Mouse (Mus musculus) urinary bladder, postnatal 4 days (tissue): Measurements from ENCODE around the gene Hps4.
A peak's percentile ranks its signal among the peaks of the same experiment; 100 is the strongest.

Experiments
- DNase-seq, 2 experiments: peaks; one replicate each; pipeline ENCODE4 v3.0.0; 2021 to 2022; ENCODE audit warnings: low spot score in 2 of 2

Gene Hps4

DNA sequence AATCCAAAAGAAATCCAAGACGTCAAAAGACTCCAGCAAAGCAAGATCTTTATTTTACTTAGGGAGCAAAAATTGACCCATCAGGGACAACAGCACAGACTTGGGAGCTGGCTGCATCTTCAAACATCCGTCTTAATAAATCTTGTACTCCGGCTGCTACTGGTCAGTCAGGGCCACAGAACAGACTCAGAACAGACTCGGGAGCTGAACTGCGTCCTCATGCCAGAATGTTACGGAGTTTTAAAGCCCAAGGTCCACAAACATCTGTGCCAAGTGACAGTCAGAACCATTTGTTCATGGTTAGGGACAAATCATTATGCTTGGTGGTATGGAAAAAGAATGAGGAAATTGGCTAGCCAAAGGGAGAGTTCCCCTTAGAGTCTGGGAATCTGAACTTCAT is 19.6 kb upstream of the Hps4 start:
- no peak for DNase-seq

- no peak for DNase-seq
Measured at GRCm38 (mm10) chr5:112324637-112325545, 18.0 kb upstream of the Hps4 start.

DNA sequence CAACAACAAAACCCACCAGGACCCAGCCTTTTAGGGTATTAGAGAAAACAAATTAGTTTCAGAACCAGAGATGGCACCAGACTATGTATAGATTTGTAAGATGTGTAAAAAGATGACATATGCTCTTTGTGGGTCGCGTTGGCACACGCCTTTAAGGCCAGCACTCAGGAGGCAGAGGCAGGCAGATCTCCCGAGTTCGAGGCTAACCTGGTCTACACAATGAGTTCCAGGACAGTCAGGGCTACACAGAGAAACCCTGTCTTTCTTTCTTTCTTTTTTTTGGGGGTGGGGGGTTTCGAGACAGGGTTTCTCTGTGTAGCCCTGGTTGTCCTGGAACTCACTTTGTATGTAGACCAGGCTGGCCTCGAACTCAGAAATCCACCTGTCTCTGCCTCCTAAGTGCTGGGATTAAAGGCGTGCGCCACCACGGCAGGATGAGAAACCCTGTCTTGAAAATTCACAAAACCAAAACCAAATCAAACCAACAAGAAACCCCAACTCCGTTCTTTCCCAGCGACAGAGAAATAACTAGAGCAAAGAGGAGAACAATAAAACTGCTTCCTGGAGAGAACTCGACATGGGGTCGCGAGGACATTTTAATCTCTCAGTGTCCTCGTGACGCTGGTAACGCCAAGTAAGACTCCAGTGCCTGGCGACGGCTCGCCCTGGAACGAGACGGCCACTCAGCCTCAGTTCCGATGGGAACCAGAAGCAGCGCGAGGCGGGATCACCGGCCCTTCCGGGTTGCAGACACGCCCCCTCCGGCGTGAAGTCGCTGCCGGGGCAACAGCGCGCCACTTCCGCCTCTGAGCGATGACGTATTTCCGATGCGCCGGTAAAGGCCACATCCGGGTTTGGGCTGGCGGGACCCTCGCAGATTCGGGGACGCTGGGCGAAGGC is 17.1 kb upstream of the Hps4 start, which contains the start of gene Tfip11:
TSS of gene Tfip11 (plus strand) at position 813 of the 900 bp plus-strand sequence.
- DNase-seq = peak; percentile 93 to 97

- DNase-seq = no peak
Measured at GRCm38 (mm10) chr5:112326446-112327009, 16.4 kb upstream of the Hps4 start.

DNA sequence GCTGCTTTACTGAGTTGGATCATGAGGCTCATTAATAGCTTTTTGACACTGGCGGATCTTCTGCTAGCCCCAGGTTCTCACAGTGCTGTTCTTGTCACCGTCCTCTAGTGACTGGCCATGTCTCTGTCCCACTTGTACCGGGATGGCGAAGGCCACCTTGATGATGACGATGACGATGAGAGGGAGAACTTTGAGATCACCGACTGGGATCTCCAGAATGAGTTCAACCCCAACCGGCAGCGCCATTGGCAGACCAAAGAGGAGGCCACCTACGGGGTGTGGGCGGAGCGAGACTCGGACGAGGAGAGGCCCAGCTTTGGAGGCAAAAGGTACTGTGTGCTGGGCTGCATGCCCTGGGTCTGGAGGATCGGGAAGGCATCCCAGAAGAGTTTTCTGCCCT is 15.0 kb upstream of the Hps4 start:
- no peak for DNase-seq

- DNase-seq = no peak
Measured at GRCm38 (mm10) chr5:112329805-112330564, 12.9 kb upstream of the Hps4 start.

- DNase-seq = peak in 1 of 2 experiments; percentile 32
Measured at GRCm38 (mm10) chr5:112335473-112335872, 7.4 kb upstream of the Hps4 start.

DNA sequence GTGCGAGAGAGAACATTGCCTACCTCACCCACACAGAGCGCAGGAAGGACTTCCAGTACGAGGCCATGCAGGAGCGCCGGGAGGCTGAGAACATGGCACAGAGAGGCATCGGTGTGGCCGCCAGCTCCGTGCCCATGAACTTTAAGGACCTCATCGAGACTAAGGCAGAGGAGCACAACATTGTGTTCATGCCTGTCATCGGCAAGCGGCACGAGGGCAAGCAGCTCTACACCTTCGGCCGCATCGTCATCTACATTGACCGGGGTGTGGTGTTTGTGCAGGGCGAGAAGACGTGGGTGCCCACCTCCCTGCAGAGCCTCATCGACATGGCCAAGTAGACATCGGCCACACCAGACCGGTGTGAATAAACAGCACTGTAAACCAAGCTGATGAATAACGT is 5.9 kb upstream of the Hps4 start:
- DNase-seq = no peak

GRCm38 (mm10) chr5:112339215-112339614 is 3.7 kb upstream of the Hps4 start:
- DNase-seq = no peak

DNA sequence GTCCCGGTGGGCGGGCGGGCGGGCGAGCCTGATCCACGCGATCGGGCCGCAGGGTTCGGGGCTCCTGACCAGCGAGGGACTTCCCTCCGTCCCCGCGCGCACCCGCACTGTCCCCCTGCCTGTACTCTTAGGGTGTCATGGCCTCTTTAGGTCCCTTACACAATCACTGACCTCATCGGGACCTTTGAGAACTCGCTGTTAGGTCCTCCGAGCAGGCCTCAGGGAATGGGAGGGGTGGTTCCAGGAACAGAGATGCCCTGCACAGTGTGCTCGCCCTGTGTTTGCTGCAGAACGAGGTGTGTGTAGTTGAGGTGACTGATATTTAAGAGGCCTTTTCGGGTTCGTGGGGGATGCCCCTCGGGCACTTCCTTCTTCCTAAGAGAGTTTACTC is 317 bp downstream of the Hps4 start:
- no peak for DNase-seq

DNA sequence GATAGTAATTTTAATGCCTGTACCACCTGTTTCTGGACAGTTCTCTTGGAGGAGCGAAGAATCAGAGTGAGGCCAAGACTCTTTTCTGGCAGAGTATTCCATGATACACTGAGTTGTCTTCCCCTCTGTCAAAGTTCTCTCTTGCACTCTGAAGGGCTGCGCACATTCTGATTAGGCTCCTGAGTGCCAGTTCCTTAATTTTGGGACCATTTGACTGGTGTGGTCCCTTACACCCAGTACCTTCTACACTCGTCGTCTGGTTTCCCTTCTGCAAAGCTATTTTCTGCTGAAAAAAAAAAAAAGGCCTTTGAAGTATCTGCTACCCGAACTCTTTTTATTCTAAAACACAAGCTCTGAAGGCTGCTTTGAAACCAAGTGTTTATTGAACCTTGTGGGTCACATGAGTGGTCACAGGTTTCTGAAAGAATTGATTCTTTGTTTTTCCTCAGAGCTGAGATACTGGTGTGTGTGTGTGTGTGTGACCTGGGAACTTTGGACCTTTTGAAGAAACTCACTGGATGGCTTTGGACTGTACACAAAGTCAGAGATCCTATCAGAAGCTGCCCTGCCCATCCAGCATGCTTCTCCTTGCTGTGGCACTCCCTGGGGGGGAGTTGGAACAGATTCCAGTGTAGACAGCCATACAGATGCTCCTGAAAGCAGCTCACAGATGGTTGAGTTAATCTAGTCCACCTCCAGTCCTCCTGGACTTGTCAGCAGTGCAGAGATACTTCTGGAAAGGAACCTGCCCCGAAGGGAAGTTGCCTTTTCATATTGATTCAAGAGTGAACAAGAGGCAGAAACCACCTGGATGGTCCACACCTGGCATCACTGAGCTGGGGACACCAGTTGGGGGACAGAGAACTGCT is 1.4 kb downstream of the Hps4 start:
- no peak for DNase-seq

DNA sequence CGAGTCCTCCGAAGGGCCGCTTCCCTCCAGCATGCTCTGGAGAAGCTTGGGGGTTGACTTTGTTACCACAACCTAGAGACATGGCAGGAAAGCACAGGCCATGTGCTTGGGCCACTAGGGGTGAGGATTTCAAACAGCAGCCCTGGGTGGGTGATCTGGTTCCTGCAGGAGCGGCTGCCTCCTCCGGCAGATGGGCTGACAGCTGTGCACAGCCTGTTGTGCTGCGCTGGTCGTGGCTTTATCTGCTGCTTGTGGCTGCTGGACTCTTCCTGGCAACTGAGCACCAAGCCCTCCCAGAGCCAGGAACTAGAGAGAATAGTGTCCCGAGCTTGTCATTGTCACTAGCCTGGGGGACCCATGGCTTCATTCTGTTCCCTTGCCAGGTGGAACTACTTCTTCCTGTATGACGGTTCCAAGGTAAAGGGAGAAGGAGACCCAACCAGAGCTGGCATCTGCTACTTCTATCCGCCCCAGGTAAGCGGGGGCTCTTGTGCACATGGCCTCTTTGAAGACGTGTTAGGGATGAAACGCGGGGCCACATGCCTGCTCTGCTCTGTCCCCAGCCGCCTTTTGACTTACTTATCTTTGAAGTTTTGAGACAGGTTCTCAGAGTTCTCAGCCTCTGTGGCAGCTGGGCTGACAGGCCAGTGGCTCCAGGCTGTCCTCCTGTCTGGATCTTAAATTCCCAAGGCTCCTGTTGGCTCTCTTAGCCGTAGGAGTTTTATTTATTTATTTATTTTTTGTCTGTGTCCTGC is 3.5 kb downstream of the Hps4 start:
- no peak for DNase-seq

- DNase-seq = no peak
Measured at GRCm38 (mm10) chr5:112349169-112349568, 6.3 kb downstream of the Hps4 start.

DNA sequence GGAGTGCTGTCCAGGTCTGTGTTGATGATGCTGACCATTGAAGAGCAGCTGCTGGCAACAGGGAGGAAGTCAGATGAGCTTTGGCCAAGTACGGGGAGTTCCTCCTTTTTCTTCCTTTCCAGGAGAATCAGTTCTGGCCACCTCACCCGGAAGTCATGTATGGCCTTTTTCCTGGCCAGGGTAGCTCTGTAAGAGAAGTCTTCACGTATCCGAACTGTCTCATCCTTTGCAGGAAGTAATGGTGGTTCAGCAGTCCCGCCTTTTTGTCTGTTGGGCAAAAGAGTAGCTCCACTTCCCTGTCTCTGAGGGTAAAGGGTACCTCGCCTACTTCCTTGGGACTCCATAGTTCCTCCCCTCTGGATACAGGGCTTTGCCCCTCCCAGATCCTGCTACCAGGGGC is 12.6 kb downstream of the Hps4 start:
- DNase-seq = no peak

- no peak for DNase-seq
Measured at GRCm38 (mm10) chr5:112355910-112356309, 13.0 kb downstream of the Hps4 start, which contains the start of gene Gm6583. Gene Gm6583 (minus strand): TSS chr5:112356033.

DNA sequence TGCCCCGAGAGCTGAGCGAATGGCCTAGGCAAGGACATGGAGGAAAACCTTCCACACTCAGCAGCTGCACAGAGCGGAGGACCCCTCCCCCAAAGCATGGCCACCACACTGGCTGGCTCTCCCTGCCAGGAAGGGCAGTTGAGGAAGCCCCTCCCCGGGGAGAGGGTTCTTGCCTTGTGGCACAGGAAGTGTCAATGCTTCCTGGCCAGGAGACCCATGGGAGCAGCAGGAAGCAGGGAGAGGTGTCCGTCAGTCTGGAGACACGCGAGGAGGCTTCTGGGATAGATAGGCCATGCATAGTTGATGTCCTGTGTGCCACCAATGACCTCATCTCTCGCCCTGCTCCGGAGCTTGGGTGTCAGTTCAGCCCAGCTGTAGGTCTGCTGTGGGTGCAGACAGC is 13.4 kb downstream of the Hps4 start:
- DNase-seq = no peak

GRCm38 (mm10) chr5:112359520-112359919 is 16.6 kb downstream of the Hps4 start:
- DNase-seq = no peak

DNA sequence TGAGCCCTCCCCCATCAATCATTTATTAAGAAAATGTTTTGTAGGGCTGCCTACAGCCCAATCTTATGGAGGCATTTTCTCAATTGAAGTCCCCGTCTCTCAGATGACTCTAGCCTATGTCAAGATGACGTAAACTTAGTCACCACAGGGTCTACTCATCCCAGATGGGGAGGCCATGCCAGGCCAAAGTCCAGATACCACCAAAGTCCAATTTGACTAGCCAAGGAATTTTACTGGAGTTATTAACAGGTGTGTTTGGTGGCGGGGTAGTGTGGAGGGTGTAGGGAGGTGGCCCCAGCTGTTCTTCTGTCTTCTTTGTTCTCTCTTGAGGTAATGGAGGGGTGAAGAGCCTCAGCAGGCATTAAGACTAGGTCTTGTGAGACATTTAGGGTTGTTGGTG is 17.2 kb downstream of the Hps4 start:
- DNase-seq = no peak

DNA sequence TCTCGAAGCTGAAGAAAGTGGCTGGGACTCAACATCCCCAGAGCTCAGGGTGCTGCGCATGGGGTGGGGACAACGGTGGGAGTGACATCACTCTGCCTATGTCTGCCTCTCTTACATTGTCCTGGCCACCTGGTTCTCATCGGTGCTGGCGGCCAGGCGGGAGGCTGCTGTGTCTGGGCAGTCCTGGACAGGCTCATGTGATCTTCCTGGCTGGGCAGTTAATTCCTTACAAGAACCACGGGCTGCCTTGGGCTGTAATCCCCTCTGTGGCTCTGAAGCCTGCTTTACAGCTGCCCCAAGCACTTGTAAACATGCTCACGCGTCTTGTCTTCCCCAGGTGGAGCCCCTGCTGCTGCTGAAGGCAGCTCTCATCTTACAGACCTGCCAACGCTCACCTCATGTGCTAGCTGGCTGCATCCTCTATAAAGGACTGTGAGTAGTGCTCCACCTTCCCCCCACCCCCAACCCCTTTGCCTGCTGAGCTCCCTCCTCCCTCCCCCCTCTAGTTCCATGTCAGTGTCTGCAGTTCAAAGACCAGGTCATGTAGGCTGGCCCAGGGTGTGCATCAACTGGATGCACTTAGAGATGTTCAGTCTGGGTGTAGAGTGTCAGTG is 21.4 kb downstream of the Hps4 start:
- DNase-seq = no peak
